Mouse (Mus musculus) layer of hippocampus, adult 9-11 months (tissue): Measurements from ENCODE around the gene Osbpl3.

ENCODE experiments used
- DNase-seq: peaks from one replicate; pipeline ENCODE4 v3.0.0; 2022

The Osbpl3 gene

DNA sequence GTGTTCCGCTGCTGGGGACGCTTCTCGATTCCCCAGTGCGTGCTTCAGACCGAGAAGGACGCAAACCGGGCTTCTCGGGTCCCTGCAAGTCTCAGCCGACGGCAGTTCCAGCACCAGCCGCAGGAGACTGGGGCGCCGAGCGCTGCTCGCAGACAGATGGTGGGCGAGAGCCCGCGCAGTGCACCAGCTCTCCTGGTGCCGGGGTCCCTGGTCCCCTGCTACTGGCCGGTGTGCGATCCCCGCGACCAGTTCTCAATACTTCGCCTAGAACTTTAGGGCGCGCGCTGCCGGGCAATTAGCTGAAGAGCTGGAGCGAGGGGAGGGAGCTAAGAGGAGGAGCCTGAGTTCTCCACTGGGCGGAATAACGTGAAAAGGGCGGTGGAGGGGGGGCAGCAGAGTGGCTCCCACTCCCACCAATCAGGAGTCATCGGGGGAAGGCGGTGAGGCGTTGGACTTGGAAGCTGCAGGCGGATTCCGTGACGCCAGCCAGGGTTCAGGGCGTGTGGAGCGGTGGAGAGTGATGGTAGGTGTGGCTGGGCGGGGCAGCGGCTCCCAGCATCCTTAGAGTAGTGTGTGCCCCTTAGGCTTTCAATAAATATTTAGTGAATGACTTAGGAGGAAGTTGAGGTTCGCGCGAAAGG lies at the start of gene Osbpl3:
Gene Osbpl3, minus strand, starts transcription at position 373 of the 641 bp plus-strand sequence.
- peak; percentile 85 for DNase-seq

DNA sequence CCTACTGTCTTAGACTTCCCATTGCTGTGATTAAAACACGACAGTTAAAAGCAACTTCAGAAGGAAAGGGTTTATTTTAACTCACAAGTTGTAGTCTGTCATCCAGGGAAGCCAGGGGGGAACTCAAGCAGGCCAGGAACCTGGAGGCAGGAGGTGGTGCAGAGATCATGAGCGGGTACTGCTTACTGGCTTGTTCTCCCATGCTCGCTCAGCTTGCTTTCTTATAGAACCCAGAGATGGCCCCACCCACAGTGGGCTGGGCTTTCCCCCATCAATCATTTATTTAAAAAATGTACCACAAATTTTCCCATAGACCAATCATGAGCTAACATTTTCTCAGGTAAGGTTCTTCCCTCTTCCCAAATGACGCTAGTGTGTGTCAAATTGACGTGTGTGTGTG lies 49.5 kb upstream of the Osbpl3 start:
- DNase-seq = no peak

DNA sequence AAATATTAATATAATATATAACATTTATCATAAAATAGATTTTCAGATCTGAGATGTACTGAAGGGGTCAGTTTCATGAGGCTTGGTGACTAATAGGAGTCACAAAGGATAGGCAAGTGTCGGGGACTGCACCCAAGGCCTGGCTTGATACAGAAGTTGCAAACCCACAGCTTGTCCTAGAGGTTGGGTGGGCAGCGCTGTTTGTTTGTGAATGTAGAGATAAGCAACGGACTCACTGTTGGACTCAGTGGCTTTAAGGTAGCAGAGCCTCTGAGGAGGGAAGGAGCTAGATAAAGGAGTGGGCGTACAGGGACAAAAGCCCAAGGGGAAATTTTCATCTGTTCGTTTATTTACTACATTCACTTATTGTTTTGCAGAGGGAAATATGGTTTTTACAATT lies 48.7 kb upstream of the Osbpl3 start:
- no peak for DNase-seq

DNA sequence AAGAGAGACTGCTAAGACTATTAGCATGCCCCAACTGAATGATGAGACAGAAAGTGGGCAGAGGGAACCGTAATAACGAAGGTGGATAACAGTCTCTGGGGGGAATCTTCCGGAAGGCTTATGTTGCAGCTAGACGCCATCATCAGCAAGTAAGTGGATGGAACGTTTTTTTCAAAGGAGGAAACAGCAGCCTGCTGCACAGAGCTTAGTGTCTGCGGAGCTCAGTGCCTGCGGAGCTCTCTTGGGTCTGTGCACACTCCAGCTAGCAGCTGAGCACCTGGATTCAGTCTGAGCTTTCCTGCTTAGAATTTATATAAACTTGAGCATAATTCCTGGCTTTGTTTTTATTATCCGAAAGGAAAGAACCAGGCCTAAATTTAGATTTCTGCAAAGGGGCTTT lies 47.8 kb upstream of the Osbpl3 start:
- no peak for DNase-seq

DNA sequence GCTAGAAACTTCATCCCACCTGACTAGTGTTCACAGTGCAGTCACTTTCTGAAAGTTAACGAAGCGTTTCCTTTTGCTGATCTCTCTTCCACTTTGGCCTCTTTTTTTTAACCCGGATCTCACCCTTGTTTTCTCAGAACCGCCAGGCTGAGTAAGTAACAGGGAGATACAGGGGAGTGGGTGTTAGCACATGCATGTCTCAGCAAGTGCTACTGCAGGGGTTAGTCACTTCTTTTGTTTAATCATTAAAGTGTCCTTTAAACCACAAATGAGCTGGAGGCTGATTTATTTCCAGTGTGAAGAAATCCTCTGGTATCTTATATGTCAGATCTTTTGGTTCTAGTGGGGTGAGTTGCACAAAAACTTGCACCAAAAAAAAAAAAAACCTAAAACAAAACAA lies 47.0 kb upstream of the Osbpl3 start:
- no peak for DNase-seq

DNA sequence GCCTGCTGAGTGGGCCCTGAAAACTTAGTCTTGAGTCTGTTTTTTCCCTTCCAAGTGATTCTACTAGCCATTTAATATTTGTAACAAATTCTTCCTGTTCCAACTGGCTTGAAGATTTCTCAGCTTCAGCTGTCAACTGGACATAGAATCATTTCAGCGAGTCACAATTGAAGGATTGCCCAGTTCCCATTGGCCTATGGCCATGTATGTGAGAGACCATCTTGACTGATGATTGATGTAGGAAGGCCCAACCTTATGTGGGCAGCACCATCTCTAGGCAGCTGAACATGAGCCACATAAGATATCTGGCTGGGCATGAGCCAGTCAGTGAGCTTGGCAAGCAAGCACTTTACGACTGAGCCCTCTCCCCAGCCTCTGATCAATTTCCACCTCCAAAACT lies 42.3 kb upstream of the Osbpl3 start:
- DNase-seq = no peak

DNA sequence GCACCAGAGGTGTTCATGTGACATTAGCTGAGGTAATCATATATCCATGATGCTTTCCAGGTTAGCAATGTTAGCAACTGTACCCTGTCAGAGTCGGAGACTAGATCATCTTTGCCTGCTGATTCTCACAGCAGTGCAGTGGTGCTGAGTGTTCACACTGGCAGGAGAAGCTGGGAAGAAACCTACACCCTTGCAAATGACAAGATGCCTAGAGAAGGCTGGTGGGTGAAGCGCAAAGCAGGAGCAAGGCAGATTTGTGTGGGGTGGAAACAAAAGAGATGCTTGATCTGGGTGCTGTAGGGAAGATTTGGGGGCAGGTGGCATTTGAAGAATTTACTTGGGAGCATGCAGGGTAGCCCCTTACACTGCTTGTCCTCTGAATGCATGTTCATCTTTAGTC lies 34.5 kb upstream of the Osbpl3 start:
- DNase-seq = no peak

DNA sequence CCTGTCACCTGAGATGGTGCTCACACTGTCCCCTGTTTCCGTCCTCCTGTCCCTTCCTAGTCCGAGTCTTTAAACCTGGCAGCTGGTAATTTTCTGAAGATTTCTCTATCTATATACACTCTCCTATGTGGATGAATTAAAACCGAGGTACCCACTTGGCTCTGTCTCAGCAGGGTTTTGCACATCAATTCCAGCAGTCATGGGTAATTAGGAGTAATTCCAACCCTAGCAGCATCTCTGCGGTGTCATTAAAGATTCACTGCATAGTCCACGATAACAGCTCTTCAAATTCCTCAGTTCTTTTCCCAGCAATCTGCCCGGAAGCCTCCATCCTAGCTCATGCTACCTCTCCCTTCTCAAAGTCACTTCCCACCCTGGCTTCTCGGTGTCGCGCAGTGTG lies 33.4 kb upstream of the Osbpl3 start:
- no peak for DNase-seq

DNA sequence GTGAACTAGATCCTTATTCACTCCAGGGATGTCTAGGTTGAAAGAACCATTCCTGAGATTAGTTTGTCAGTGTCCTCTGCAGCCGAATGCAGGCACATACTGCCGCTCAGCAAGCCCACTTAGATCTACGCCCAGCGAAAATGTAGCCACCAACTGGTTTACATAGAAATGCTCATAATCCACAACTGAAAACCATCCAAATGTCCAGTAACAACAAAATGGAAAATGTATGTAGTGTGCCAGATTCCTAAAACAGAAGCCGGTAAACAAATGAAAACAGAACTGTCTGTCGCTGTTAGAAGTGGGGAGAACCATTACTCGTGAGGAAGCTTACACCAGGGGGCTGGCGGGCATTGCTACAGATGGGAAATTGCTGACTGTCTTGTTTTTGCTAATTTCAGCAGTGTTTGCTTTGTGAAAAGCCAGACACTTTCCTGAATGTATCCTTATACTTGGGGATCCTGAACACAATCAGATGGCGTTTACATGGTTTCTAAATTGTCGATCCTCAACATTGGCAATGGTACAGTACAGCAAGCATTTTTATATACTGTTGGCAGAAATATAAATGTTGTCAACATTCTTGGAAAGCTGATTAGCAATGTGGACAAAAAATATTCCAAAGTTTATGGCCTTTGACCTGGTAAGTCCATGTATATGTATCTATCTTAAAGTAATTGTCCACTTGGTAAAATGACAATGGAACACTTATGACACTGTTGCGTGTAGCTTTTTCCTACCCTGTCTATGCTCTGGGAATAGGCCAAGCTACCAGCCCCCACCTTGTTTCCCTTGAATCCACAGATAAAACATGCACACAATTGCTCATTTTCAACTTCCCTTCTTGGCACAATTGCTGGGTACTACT lies 30.3 kb upstream of the Osbpl3 start:
- no peak for DNase-seq

DNA sequence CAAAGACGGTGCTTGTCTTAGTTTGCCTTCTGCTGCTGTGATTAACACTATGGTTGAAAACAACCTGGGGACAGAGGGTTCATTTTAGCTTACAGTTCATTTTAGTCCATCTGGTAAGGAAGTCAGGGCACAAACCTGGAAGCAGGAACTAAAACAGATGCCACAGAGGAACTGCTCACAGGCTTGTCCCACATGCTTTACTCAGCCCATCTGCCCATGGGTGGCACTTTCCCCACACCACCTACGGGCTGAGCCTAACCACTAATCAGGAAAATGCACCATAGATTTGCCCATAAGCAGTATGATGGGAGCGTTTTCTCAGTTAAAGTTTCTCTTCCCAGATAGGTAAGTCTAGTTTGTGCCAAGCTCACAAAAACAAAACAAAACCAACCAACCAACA lies 27.4 kb upstream of the Osbpl3 start:
- DNase-seq = peak; percentile 25

DNA sequence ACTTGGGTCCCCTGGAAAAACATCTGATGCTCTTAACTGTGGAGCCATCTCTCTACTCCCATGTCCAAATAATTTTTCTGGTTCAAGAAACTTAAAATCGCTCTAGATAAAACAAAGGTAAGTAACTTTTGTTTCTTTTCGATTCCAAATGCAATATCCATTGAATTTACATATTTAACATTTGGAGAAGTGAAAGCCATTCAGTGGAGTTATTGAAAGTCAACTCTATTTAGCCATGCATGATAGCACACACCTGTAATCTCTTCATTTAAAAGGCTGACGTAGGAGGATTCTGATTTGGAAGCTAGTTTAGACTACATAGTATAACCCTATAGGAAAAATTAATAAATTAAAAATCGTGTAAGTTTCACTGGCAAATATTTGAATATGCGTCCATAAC lies 25.5 kb upstream of the Osbpl3 start:
- no peak for DNase-seq

DNA sequence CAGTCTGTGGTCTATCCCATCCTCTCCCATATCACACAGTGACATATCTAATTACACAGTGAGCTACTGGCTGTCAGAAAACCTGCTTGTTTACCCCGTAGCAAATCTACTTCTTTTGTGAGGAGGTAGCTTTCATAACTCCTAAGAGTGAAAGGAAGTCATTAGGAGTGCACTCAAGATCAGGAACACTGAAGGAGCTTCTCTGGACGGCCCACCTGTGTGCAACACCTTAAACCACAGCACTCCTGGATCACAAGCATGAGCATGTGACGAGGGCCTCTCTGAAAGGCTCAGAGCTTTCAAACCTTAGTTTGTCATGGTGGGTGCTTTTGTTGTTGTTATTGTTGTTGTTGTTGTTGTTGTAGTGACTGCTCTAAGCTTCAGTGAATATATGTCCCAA lies 10.4 kb upstream of the Osbpl3 start:
- DNase-seq = no peak

DNA sequence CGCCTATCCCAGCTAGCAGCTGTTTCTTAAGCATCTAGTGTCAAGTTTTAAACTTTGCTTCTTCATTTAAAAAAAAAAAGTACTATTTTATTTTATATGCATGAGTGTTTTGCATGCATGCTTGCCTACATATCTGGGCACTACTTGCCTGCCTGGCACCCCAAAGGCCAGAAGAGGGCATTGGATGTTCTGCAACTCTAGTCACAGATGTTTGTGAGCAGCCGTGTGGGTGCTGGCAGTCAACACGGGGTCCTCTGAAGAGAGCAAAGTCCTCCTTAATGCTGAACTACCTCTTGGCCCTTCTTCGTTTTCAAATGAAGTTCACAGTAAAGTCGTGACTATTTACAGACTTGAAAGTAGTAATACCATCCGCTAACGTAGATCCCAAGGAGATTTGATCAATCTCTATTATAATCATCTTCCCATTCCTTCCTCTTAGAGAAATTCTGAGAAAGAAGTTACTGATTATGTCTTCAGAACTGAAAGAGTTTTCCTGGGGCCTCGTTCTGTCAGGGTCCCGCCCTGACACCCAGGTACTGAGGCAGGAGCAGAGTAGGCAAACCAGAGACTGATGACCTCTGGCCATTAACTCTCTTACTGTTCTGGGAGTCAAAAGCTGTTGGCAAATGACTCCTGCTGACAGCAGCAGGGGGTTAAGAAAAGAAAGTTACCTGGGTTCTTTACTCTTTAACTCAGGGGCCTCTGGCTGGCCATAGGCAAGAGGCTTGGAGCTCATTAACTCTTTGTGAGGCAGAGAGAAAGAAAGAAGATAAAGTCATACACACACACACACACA lies 8.9 kb upstream of the Osbpl3 start:
- DNase-seq = no peak

DNA sequence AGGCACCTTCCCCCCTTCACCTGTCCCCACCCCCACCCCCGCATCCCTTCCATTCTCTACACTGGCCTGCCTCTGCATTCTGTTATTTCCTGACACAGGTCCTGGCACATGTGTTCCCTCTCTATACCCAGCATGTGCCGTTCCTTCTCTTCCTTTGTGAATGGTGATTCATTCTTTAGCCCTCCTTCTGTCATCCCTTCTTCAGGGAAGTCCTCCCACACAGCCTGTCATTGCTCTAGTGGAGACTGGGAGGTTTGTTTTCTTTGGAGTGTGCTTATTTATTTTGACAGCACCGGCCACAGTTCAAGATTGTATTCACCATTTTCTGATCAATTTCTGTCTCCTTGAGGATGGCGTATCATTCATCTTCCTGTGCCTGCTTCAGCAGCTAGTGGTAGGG lies 6.0 kb upstream of the Osbpl3 start:
- no peak for DNase-seq

DNA sequence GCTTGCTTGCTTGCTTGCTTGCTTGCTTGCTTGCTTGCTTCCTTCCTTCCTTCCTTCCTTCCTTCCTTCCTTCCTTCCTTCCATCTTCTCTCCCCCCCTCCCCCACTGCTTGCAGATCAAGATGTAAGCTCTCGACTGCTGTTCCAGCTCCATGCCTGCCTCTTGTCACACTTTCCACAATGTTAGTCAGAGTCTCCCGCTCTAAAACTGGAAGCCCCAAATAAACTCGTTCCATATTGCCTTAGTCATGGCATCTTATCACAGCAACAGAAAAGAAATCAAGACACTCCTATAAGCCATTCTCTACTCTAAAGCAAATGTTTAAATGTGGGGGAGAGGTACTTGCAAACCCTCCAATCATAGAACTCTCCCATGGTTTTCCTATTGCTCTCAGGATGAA lies 5.6 kb upstream of the Osbpl3 start:
- no peak for DNase-seq

DNA sequence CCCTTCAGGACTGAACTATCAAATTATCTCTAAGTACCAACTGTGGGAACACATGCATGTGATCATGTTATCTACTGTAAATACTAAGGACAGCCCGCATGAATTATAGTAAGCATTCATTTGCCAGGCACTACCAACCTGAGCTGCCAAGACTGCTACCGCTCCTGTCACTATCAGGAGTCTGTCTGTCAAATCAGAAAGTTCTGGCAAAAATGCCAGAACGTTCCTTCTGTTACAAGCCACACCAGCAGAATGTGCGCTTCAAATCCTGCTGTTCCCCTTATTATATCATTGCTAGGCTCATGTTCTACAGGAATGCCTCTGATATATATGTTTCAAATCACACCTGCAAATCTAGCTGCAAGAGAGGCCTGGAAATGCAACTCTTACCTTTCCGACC lies 4.6 kb upstream of the Osbpl3 start:
- DNase-seq = peak; percentile 57

DNA sequence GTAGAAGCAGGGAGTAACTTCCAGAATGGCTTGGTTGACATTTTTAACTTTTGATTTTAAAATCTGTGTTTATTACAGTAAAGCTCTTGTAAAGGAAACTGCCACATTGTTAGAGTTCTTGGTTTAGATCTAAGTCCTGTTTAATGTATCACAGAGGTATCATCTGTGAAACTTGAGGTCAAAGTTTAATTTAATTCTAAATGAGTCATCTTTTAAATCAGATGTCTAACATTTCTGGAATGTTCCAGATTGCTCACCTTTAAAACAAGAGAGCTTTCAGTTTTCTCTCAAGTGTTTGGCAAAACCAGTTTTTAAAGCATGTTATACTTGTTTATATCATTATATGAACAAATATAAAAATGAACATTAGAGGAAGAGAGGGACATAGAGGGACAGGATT lies 4.2 kb upstream of the Osbpl3 start:
- no peak for DNase-seq

DNA sequence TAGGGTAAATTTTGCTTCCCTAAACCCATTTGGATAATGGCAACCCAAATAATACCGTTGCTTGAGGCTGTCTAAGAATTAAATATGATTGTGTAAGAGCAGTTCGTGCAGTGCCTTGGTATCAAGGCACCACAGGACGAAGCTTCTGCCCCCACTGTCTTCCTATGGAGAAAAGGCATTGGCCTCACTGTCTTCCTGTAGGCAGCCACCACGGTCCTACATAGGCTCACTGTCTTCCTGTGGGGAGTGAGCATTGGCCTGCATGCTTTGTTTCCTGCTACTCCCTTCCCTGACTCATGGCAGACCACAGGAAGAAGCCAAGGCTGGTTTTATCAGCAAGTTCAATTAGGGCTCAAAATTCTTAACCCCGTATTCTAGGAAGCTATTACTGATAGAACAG lies 3.3 kb upstream of the Osbpl3 start:
- DNase-seq = no peak

DNA sequence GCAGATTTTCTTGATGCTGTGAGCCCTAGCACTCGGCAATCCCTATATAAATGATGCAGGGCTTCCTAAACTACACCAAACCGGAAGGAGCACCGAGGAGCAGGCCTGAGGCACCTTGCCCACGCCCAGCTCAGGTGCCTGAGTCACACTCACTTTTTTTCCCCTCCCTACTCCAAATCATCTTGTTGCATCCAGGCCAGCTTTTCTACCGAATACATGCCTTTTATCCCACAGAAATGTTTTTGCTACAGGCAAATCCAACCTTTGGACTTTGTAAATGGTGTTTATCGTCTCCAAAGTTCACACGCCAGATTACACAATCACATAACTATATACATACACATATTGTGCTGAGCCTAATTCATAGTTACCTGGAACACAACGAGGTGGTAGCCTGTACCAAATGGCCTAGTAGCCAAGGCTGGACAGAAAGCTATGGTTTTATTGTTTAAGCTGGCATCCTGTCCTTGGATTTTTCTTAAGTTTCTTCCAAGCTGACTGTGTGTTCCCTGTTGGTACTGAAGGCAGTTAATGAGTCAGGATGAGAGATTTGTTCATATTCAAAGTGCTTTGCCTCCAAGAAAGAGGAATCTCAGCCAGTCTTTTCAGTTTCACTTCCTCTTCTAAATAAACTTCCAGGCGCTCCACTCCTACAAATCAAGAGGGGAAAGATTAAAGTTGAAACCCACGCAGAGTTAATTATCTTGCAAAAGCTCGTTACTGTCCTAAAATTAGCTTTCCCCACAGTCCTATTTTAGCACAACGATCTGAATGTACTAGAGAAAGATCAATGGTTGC lies 1.7 kb upstream of the Osbpl3 start:
- DNase-seq = no peak

DNA sequence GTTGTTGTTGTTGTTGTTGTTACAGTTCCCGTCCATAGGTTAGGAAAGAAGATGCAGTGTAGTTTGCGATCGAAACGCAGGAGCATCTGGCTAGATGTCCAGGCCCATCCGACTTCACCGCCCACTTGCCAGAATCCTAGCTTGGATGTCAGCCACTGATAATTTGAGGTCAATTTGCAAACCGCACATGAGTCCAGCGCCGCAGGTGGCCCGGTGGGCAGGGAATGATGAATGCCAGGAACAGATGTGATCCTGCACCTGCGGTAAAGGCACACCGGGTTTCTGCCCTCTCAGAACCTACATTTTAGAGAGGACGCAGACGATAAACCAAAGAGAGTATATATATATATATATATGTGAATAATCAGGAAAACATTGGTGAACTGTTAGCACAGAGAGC lies 705 bp upstream of the Osbpl3 start:
- DNase-seq = no peak

DNA sequence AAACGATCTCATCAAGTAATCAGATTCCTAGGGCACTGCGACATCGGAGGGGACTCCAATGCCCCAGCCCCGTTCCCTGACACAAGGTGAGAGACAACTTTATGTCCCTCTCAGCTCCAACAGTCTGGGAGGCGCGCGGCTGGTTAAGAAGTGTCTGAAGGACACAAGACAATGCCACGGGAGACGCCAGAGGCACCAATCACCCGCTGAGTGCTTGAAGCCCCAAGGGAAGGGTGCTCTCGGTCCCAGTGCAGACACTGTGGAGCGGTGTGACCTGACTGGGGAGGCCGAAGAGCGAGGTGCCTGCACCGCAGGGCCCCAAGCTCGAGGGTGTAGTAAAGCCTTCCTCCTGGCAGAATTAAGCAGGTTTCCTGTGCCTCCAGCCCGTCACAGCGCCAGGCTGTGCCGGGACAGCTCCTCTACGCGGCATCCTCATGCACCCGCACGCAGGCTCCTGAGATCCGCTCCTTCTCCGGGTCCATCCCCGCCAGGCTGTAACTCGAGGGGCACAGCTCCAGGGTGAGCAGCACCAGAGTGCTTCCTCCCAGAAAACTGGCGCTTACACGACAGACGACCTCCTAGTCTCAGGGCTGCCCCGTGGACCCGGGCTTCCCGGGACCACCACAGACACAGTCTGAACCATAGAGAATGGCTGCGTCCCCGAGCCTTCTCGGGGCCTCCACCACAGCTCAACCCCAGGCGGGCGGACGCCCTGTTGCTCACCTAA lies 736 bp downstream of the Osbpl3 start:
- no peak for DNase-seq

DNA sequence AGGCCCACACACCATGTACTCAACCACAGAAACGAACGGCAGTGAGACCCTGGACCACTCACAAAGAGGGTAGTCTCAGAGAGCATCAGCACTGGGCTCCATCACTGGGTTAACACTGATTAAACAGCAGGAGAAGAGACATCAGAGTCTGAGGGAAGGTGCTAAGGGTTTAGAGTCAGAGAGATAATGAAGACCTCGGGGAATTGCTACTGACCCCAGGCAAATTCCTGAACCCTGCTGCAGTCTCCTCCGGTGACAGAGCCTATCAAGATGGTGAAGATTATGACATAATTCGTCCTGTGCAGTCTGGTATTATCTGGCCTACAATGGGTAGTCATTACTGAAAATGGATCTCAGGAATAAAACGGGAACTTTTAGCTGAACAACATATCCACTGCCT lies 2.4 kb downstream of the Osbpl3 start:
- DNase-seq = no peak
